Mouse (Mus musculus): ENCODE measurements around the gene Aak1.

The Aak1 gene

GRCm38 (mm10) chr6:86848915-86849644 lies at the start of gene Aak1:
TSS of gene Aak1 (plus strand) at chr6:86849517.
- peak; percentile 91 for DNase-seq

GRCm38 (mm10) chr6:86800467-86800866 lies 48.9 kb upstream of the Aak1 start:
- DNase-seq = no peak

GRCm38 (mm10) chr6:86801431-86801830 lies 47.9 kb upstream of the Aak1 start:
- DNase-seq = no peak

GRCm38 (mm10) chr6:86804646-86805045 lies 44.7 kb upstream of the Aak1 start:
- DNase-seq = no peak

- peak; percentile 63 for DNase-seq
Measured at GRCm38 (mm10) chr6:86806455-86807086, 42.7 kb upstream of the Aak1 start.

- no peak for DNase-seq
Measured at GRCm38 (mm10) chr6:86812919-86813318, 36.4 kb upstream of the Aak1 start.

- DNase-seq = no peak
Measured at GRCm38 (mm10) chr6:86813341-86813740, 36.0 kb upstream of the Aak1 start.

GRCm38 (mm10) chr6:86814926-86815325 lies 34.4 kb upstream of the Aak1 start:
- DNase-seq = no peak

- DNase-seq = no peak
Measured at GRCm38 (mm10) chr6:86815436-86815835, 33.9 kb upstream of the Aak1 start.

- no peak for DNase-seq
Measured at GRCm38 (mm10) chr6:86816586-86816985, 32.7 kb upstream of the Aak1 start.

GRCm38 (mm10) chr6:86818914-86819313 lies 30.4 kb upstream of the Aak1 start:
- DNase-seq = no peak

GRCm38 (mm10) chr6:86819926-86820325 lies 29.4 kb upstream of the Aak1 start:
- DNase-seq = no peak

GRCm38 (mm10) chr6:86820690-86821089 lies 28.6 kb upstream of the Aak1 start:
- no peak for DNase-seq

GRCm38 (mm10) chr6:86822285-86823050 lies 26.8 kb upstream of the Aak1 start:
- peak; percentile 90 for DNase-seq

- DNase-seq = no peak
Measured at GRCm38 (mm10) chr6:86823051-86823431, 26.3 kb upstream of the Aak1 start.

- DNase-seq = peak; percentile 58
Measured at GRCm38 (mm10) chr6:86823824-86824223, 25.5 kb upstream of the Aak1 start.

GRCm38 (mm10) chr6:86824401-86824800 lies 24.9 kb upstream of the Aak1 start:
- no peak for DNase-seq

- no peak for DNase-seq
Measured at GRCm38 (mm10) chr6:86827432-86827831, 21.9 kb upstream of the Aak1 start.

- DNase-seq = no peak
Measured at GRCm38 (mm10) chr6:86829768-86830167, 19.5 kb upstream of the Aak1 start.

GRCm38 (mm10) chr6:86830738-86831500 lies 18.4 kb upstream of the Aak1 start:
- DNase-seq = no peak

- no peak for DNase-seq
Measured at GRCm38 (mm10) chr6:86832802-86833502, 16.4 kb upstream of the Aak1 start.

- no peak for DNase-seq
Measured at GRCm38 (mm10) chr6:86839089-86839488, 10.2 kb upstream of the Aak1 start.

Measured in layer of hippocampus, adult 9-11 months (tissue).